Mouse (Mus musculus): Measurements from ENCODE around the gene Odf2. TPM values are rescaled to one million over a fixed set of nuclear protein-coding genes. Genes with fewer than 3 reads are reported as not detected.
A peak's percentile ranks its signal among the peaks of the same experiment; 100 is the strongest.
"Not testable (repeated sequence)": the region's sequence is repeated elsewhere in the genome, so short reads cannot be mapped to it uniquely, and the experiment has no call there.

The Odf2 gene
- polyA plus RNA-seq, 1 experiment = 264 TPM

DNA sequence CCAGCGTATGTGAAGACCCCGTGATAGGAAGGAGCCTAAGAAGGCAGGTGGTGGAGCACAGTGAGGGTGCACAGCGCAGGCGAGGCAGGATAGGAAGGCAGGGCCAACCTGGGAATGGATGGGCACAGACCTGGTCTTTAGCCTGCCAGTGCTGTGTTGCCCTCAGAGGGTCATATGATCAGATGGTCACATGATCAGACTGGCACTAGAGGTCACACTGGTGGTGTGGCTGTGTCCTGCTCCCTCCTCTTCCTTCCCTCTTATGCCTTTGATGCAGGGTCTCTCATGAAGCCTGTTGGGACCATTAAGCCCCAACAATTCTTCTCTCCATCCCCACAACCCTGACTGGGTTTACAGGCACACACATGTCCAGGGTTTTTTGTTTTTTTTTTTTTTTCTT, 15.2 kb upstream of the Odf2 start:
- DNase-seq = no peak
- Histone ChIP-seq H3K27me3 (ENCODE audit: control insufficient read depth, insufficient read depth, low read length) (no peaks in the 10 kb centered on the region), H3K4me1 (ENCODE audit: control insufficient read depth, insufficient read depth, low read length) (peaks cover 40% of the 10 kb centered on the region), H3K27ac (ENCODE audit: insufficient read depth, low read length) (peak overlapping the region; percentile 94), H3K4me3 (replicated peaks; ENCODE audit: insufficient read depth, low read depth, low read length) (no peak overlapping the region)
- TF ChIP-seq CTCF (IDR thresholded peaks at IDR 0.05; ENCODE audit: borderline replicate concordance, insufficient read depth, low read depth, low read length) (no peak), POLR2A (IDR thresholded peaks at IDR 0.05; ENCODE audit: borderline replicate concordance, insufficient read depth, low read length) (no peak)
- 53% methylated on average over 4 of the region's 4 CpGs for WGBS

- Histone ChIP-seq H3K4me1 (ENCODE audit: control insufficient read depth, insufficient read depth, low read length) (peaks cover 22% of the 10 kb centered on the region), H3K27ac (ENCODE audit: insufficient read depth, low read length) (no peak overlapping the region), H3K4me3 (replicated peaks; ENCODE audit: insufficient read depth, low read depth, low read length) (no peak overlapping the region), H3K27me3 (ENCODE audit: control insufficient read depth, insufficient read depth, low read length) (no peaks in the 10 kb centered on the region)
- WGBS = 60% methylated on average over 4 of the region's 4 CpGs
- TF ChIP-seq CTCF (IDR thresholded peaks at IDR 0.05; ENCODE audit: borderline replicate concordance, insufficient read depth, low read depth, low read length) = no peak
- no peak for TF ChIP-seq POLR2A (IDR thresholded peaks at IDR 0.05; ENCODE audit: borderline replicate concordance, insufficient read depth, low read length)
- DNase-seq = no peak
These were observed 11.0 kb upstream of the Odf2 start for GRCm38 (mm10) chr2:29878061-29878460.

DNA sequence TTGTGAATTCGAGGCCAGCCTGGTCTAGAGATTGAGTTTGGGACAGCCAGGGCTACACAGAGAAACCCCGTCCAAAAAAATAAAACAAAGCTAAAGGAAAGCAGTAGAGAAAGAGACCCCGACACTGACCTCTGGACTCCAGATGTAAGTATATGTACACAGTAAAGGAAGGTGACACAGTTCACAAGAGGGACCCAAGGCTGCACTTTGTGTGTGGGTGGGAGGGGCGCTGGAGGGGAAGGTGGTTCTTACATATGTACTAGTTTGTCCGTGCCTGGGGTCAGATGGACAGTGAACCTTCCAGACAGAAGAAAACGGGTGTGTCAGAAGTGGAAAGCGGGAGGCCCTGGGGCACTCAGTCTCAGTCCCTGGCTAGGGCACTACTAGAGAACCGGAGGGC, 9.8 kb upstream of the Odf2 start:
- no peaks in the 10 kb centered on the region for H3K27me3 ChIP-seq (ENCODE audit: control insufficient read depth, insufficient read depth, low read length)
- TF ChIP-seq POLR2A (IDR thresholded peaks at IDR 0.05; ENCODE audit: borderline replicate concordance, insufficient read depth, low read length) = no peak
- no peak for TF ChIP-seq CTCF (IDR thresholded peaks at IDR 0.05; ENCODE audit: borderline replicate concordance, insufficient read depth, low read depth, low read length)
- no peak for DNase-seq
- H3K4me1 ChIP-seq (ENCODE audit: control insufficient read depth, insufficient read depth, low read length) = peaks cover 13% of the 10 kb centered on the region
- no peak overlapping the region for H3K4me3 ChIP-seq (replicated peaks; ENCODE audit: insufficient read depth, low read depth, low read length)
- WGBS = 87% methylated on average over 8 of the region's 8 CpGs
- H3K27ac ChIP-seq (ENCODE audit: insufficient read depth, low read length) = no peak overlapping the region

DNA sequence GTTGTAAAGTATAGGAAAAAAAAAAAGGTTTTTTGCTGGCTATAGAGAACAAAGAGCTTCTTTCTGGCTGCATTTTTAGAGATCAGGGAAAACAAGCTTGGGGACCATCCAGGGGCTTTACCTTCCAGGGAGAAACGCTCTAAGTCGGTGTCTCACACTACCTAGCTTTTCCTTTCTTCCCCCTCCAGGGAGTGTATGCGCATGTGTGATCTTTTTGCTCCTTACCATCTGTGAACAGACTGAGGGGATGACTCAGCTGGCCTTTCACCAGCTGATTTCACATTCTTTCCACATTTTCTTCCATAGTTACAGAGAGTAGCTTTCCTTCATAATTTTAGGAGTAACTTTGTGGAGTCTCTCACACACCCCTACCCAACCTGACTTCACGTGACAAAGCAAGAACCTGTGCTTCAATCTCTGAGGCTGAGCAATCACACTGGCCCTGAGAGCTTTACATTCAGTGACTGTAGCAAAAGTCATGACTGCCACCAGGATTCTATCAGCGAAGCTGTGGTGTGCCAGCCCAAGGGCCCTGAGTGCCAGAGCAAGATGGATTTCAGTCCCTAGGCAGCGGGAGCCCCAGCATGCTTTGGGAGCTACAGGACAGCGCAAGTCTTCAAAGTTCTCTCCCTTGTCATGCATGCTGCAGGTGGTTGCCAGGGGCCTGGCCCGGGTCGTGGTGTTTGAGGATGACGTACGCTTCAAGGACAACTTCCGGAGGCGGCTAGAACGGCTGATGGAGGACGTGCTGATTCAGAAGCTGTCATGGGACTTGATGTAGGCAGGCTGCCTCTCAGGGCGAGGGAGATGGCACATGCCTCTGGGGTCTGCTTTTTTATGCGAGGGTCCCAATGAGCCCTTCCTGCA, 8.8 kb upstream of the Odf2 start:
- H3K4me3 ChIP-seq (replicated peaks; ENCODE audit: insufficient read depth, low read depth, low read length) = no peak overlapping the region
- TF ChIP-seq POLR2A (IDR thresholded peaks at IDR 0.05; ENCODE audit: borderline replicate concordance, insufficient read depth, low read length) (no peak), CTCF (IDR thresholded peaks at IDR 0.05; ENCODE audit: borderline replicate concordance, insufficient read depth, low read depth, low read length) (no peak)
- H3K27ac ChIP-seq (ENCODE audit: insufficient read depth, low read length) = no peak overlapping the region
- 62% methylated on average over 17 of the region's 17 CpGs for WGBS
- peaks cover 12% of the 10 kb centered on the region for H3K4me1 ChIP-seq (ENCODE audit: control insufficient read depth, insufficient read depth, low read length)
- DNase-seq = peak in 1 of 2 experiments; percentile 72
- H3K27me3 ChIP-seq (ENCODE audit: control insufficient read depth, insufficient read depth, low read length) = no peaks in the 10 kb centered on the region

- not testable (repeated sequence) for H3K27me3 ChIP-seq (ENCODE audit: control insufficient read depth, insufficient read depth, low read length); DNase-seq; H3K4me1 ChIP-seq (ENCODE audit: control insufficient read depth, insufficient read depth, low read length); H3K27ac ChIP-seq (ENCODE audit: insufficient read depth, low read length); H3K4me3 ChIP-seq (replicated peaks; ENCODE audit: insufficient read depth, low read depth, low read length)
- WGBS = 81% methylated on average over 9 of the region's 9 CpGs
These were observed 2.2 kb upstream of the Odf2 start for GRCm38 (mm10) chr2:29886659-29887292.

- peaks cover 17% of the 10 kb centered on the region for H3K4me1 ChIP-seq (ENCODE audit: control insufficient read depth, insufficient read depth, low read length)
- H3K27me3 ChIP-seq (ENCODE audit: control insufficient read depth, insufficient read depth, low read length) = no peaks in the 10 kb centered on the region
- peak; percentile 94 for DNase-seq
- peak overlapping the region; percentile 71 for H3K4me3 ChIP-seq (replicated peaks; ENCODE audit: insufficient read depth, low read depth, low read length)
- TF ChIP-seq CTCF (IDR thresholded peaks at IDR 0.05; ENCODE audit: borderline replicate concordance, insufficient read depth, low read depth, low read length) (peak; percentile 43; the same call in 1 of the 2 replicates), POLR2A (IDR thresholded peaks at IDR 0.05; ENCODE audit: borderline replicate concordance, insufficient read depth, low read length) (peak; percentile 31; the same call in 1 of the 2 replicates)
- WGBS = under 1% methylated on average over 52 of the region's 61 CpGs
- peak overlapping the region; percentile 73 for H3K27ac ChIP-seq (ENCODE audit: insufficient read depth, low read length)
These were observed 1.2 kb downstream of the Odf2 start for GRCm38 (mm10) chr2:29889991-29890833.

DNA sequence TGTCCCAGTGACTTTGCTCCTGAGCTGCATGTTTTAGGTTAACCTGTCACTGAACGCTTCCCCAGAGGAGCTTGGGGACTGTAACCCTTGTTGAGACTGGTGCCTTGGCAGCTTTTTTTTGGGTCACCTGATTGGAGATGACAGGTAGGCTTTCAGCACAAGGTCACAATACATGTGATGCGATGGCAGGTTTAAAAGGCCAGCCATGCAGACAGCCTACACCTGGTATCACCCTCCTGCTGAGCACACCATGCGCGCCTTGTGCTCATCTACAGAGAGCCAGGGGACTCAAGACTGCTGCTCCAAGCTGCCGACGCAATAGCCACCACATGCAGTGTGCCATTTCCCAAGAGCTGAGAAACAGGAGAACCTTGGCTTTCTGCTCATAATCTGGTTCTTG, 2.8 kb downstream of the Odf2 start:
- Histone ChIP-seq H3K27me3 (ENCODE audit: control insufficient read depth, insufficient read depth, low read length) (no peaks in the 10 kb centered on the region), H3K27ac (ENCODE audit: insufficient read depth, low read length) (peak overlapping the region; percentile 73), H3K4me3 (replicated peaks; ENCODE audit: insufficient read depth, low read depth, low read length) (peak overlapping the region; percentile 71), H3K4me1 (ENCODE audit: control insufficient read depth, insufficient read depth, low read length) (peaks cover 23% of the 10 kb centered on the region)
- DNase-seq = peak; percentile 74 to 84
- TF ChIP-seq POLR2A (IDR thresholded peaks at IDR 0.05; ENCODE audit: borderline replicate concordance, insufficient read depth, low read length) (no peak), CTCF (IDR thresholded peaks at IDR 0.05; ENCODE audit: borderline replicate concordance, insufficient read depth, low read depth, low read length) (no peak)
- 9% methylated on average over 6 of the region's 6 CpGs for WGBS

Measured in cerebellum, adult 2 months (tissue).